Mouse (Mus musculus) lung, embryonic 16.5 days (tissue): ENCODE data around the gene Ppp2r5a. TPM values are rescaled to one million over a fixed set of nuclear protein-coding genes. Genes with fewer than 3 reads are reported as not detected.

Experiments
- ATAC-seq: fragments of 200-750 bp; cut with Nextera tagmentation; 2 replicates; pipeline ENCODE4 v1.8.0; 2017; ENCODE audit warnings: low read depth, mild to moderate bottlenecking, moderate library complexity
- H3K27ac ChIP-seq: fragments of 300-500 bp; sonication (generic); 2 replicates; pipeline ENCODE4 v1.5.1; 2014; ENCODE audit warnings: mild to moderate bottlenecking, control low read depth, low read length
- H3K27me3 ChIP-seq: fragments of 300-500 bp; sonication (generic); 2 replicates; pipeline ENCODE4 v1.6.1; 2014; ENCODE audit warnings: low read depth, low read length, mixed read lengths; ENCODE audit not compliant: control insufficient read depth, insufficient read depth
- H3K36me3 ChIP-seq: fragments of 300-500 bp; sonication (generic); 2 replicates; pipeline ENCODE4 v1.6.1; 2014; ENCODE audit warnings: low read length; ENCODE audit not compliant: control insufficient read depth, insufficient read depth
- H3K4me1 ChIP-seq: fragments of 300-500 bp; sonication (generic); replicated peaks from 2 replicates; pipeline ENCODE4 v1.6.1; 2014; ENCODE audit warnings: low read length, mixed read lengths; ENCODE audit not compliant: control insufficient read depth, insufficient read depth
- H3K4me2 ChIP-seq: fragments of 300-500 bp; sonication (generic); 2 replicates; pipeline ENCODE4 v1.6.1; 2014; ENCODE audit warnings: low read depth, low read length, control low read depth
- H3K4me3 ChIP-seq: fragments of 300-500 bp; sonication (generic); 2 replicates; pipeline ENCODE4 v1.5.1; 2014; ENCODE audit warnings: mild to moderate bottlenecking, low read length, control low read depth
- H3K9ac ChIP-seq: fragments of 300-500 bp; sonication (generic); 2 replicates; pipeline ENCODE4 v1.6.1; 2014; ENCODE audit warnings: low read length, control low read depth
- H3K9me3 ChIP-seq: fragments of 300-500 bp; sonication (generic); 2 replicates; pipeline ENCODE4 v1.6.1; 2016; ENCODE audit warnings: low read length; ENCODE audit not compliant: control insufficient read depth
- WGBS: fragments of 180-500 bp; shearing (Covaris S2); extraction: QIAGEN DNeasy Blood & Tissue Kit; methylation state at CpG from one replicate; pipeline ENCODE4 v1.1.7; 2014; 5-methylcytosine and 5-hydroxymethylcytosine counted together
- polyA plus RNA-seq: library from polyadenylated mRNA; unstranded; fragments of >200 nt; fragmentation: Nextera tagmentation; extraction: Ambion mirVana; gene quantifications from 2 replicates; pipeline ENCODE4 v1.2.1, GENCODE M21; 2015

Gene Ppp2r5a
- polyA plus RNA-seq, 1 experiment from 2014 or later, result 18.4 TPM

DNA sequence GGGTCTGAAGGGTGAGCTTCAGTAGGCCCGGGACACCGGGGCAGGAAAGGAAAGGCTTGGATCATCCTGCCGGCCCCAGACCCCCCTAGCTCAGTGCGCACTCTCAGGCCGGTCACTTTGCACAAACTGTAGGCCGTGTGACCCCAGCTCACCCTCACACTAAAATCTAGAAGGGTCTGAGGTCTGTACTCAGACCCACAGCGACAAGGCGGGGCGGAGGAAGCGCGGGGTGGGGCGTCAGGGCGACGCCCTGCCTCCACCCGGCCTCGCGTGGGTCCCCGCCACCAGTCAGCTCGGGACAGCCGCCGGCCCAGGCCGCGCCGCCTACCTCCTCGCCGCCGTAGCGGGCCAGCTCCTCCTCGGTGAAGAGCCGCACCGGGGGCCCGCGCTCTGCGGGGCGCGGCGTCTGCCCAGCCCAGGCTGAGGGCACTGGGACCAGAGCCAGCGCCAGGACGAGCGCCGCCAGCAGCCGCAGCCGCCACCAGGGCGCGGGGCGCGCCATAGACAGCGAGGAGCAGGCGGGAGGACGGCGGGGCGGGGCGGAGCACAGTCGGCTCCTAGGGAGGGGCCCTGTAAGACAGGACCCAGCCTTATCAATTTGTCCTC, 85.4 kb downstream of the Ppp2r5a start, which contains the start of gene Nenf:
Nenf (minus strand) TSS at position 604 of the 606 bp plus-strand sequence.
- Histone ChIP-seq H3K36me3 (no peaks in the 10 kb centered on the region), H3K27me3 (no peaks in the 10 kb centered on the region), H3K9me3 (no peaks in the 10 kb centered on the region), H3K9ac (peak within 1 kb of the TSS; percentile 93), H3K4me1 (peaks cover 12% of the 10 kb centered on the region), H3K4me3 (peak within 1 kb of the TSS; percentile 75), H3K27ac (peak within 1 kb of the TSS; percentile 90), H3K4me2 (peak within 1 kb of the TSS; percentile 74)
- WGBS, result under 1% methylated on average over 54 of the region's 54 CpGs
- ATAC-seq, result peak; percentile 94

DNA sequence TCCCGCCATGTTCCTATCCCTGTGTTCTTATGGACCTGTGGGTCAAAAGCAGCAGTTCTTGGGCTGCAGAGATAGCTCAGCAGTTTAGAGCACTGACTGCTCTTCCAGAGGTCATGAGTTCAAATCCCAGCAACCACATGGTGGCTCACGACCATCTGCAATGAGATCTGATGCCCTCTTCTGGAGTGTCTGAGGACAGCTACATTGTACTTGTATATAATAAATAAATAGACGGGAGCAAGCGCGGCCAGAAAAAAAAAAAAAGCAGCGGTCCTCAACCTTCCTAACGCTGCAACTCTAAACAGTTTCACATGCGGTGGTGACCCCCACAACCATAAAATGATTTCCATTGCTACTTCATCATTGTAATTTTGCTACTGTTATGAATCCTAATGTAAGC, 86.3 kb downstream of the Ppp2r5a start:
- peak overlapping the region; percentile 74 for H3K4me2 ChIP-seq
- H3K36me3 ChIP-seq, result no peaks in the 10 kb centered on the region
- H3K27ac ChIP-seq, result peak overlapping the region; percentile 90
- 66% methylated on average over 8 of the region's 8 CpGs for WGBS
- no peak for ATAC-seq
- no peaks in the 10 kb centered on the region for H3K27me3 ChIP-seq
- H3K4me1 ChIP-seq, result peaks cover 12% of the 10 kb centered on the region
- peak overlapping the region; percentile 93 for H3K9ac ChIP-seq
- peak overlapping the region; percentile 75 for H3K4me3 ChIP-seq
- no peaks in the 10 kb centered on the region for H3K9me3 ChIP-seq

DNA sequence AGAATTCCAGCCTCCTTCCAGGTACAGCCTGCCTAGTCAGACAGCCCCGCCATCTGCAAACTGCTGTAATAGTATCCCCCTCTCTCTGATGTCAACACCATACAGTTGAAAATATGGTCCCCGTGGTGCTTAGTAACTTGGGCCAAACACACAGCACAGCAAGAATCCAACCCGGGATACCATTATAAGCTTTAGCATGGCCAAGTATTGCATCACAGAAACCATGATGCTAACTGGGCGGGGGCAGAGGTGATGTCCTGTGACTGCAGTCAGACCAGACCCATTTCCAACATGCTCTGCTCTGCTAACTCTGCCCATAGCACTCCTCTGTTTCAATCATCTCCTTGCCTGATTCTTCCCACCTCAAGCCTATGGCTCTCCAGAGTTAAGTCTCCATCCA, 89.1 kb downstream of the Ppp2r5a start:
- WGBS, result 70% methylated on average over 4 of the region's 4 CpGs
- no peak for ATAC-seq
- peaks cover 10% of the 10 kb centered on the region for H3K4me1 ChIP-seq

DNA sequence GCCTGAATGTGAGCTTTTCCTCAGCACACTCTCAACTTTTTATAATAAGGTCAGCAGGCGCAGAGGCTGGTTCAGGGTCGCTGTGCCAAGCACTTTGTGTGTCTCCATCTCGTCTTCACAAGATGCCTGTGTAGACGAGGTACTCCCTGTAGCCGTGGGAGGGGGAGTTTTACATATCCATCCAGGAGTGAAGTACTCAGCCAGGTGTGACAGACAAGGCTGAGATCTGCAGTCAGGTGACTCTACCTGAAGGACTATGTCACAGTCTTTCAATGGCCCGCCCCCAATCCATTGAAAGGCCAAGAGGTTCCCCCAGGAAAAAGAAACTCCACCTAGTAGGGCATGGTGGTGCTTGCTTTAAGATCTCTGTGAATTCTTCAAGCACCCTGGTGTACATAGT, 89.9 kb downstream of the Ppp2r5a start:
- WGBS, result 55% methylated on average over 6 of the region's 6 CpGs
- no peak for ATAC-seq
- Histone ChIP-seq H3K9me3 (no peaks in the 10 kb centered on the region), H3K36me3 (peaks cover 2% of the 10 kb centered on the region; the same call in 1 of the 2 replicates), H3K27ac (peak overlapping the region; percentile 76; the same call in 1 of the 2 replicates), H3K9ac (peak overlapping the region; percentile 82), H3K4me1 (peaks cover 9% of the 10 kb centered on the region), H3K4me2 (peak overlapping the region; percentile 72), H3K27me3 (no peaks in the 10 kb centered on the region), H3K4me3 (peak overlapping the region; percentile 73)

More for the DNA sequence above, 89.1 kb downstream of the Ppp2r5a start:
- no peak overlapping the region for H3K27ac ChIP-seq
- no peaks in the 10 kb centered on the region for H3K36me3 ChIP-seq
- H3K27me3 ChIP-seq, result no peaks in the 10 kb centered on the region
- H3K9me3 ChIP-seq, result no peaks in the 10 kb centered on the region
- no peak overlapping the region for H3K4me2 ChIP-seq
- H3K9ac ChIP-seq, result no peak overlapping the region
- H3K4me3 ChIP-seq, result no peak overlapping the region

DNA sequence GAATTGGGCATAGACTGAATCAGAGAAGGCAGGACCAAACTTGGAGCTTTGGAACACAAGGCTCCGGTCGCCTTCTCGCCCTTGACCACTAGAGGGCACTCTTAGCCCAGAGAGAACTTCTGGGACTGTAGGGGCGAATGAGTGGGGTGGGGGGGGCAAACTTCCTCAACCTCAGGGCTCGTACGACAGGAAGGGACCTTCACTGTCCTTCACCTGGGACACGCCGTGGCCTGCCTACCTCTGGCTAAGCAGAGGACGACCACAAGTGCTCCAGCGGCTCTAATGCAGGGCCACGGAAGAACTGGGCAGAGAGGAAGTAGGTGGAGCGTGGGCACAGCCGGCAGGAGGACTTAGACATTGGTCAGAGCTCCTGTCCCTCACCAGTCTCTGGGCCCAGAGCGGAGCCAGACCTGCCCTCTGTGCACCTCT, 90.5 kb downstream of the Ppp2r5a start:
- H3K27me3 ChIP-seq, result no peaks in the 10 kb centered on the region
- peaks cover 9% of the 10 kb centered on the region for H3K4me1 ChIP-seq
- peak overlapping the region; percentile 76 for H3K27ac ChIP-seq
- no peaks in the 10 kb centered on the region for H3K9me3 ChIP-seq
- H3K36me3 ChIP-seq, result peaks cover 2% of the 10 kb centered on the region; the same call in 1 of the 2 replicates
- ATAC-seq, result peak; percentile 95
- peak overlapping the region; percentile 72 for H3K4me2 ChIP-seq
- H3K4me3 ChIP-seq, result peak overlapping the region; percentile 73
- H3K9ac ChIP-seq, result peak overlapping the region; percentile 82
- WGBS, result 2% methylated on average over 14 of the region's 14 CpGs

DNA sequence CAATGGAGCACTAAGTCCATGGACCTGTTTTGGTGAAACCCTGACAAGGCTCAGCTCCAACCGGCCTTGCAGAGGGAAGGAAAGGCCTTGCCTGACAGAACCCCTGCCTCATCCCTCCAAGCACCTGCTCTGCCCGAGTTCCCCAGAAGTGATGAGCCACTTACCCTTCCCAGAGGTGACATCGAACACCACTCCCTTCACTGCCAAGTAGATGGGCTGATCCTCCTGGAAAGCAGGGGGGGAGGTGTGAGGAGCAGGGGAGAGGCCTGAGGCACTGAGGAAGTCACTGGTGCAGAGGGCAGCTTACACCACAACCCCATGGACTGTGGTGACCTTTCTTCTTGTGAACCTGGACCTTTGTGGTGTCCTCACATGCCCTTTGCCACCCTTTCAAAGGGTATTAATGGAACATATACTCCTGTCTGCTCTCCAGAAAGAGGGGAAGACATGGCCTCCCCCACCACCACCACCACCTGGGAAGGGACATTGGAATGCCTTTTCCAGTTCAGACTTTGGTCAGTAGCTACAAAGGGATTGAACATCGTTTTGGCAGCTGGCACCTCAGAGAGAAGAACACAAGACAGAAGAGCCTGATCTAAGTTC, 91.7 kb downstream of the Ppp2r5a start:
- no peak for ATAC-seq
- Histone ChIP-seq H3K4me1 (peaks cover 5% of the 10 kb centered on the region), H3K27me3 (no peaks in the 10 kb centered on the region), H3K9ac (no peak overlapping the region), H3K9me3 (no peaks in the 10 kb centered on the region), H3K36me3 (peaks cover 2% of the 10 kb centered on the region; the same call in 1 of the 2 replicates), H3K4me2 (no peak overlapping the region), H3K27ac (no peak overlapping the region), H3K4me3 (no peak overlapping the region)
- WGBS, result 74% methylated on average over 4 of the region's 4 CpGs

DNA sequence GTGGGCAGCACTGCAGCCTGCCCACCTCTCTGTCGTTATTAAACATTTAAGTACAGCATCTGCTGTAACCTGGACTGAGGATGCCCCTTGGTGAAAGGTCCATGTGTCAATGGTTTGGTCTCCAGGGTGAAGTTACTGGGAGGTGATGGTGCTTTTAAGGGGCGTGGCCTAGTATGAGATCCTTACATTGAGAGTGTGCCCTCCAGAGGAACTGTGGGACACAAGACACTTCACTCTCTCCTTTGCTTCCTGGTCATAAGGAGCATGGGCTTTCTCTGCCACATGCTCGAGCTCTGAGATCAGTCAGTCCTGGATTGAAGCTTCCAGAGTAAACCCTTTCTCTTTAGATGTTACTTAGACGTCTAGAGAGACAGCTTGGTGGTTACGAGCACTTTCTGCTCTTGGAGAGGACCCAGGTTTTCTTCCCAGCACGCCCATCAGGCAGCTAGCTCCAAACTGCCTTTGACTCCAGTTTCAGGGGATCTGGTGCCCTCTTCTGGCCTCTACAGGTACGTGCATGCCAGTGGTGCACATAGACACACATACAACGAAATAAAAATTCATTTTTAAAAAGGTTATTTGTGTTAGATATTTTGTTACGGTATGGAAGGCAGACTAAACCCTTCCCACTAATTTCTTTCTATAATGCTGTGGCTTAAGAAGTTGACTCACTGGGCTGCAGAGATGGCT, 95.2 kb downstream of the Ppp2r5a start:
- 81% methylated on average over 9 of the region's 9 CpGs for WGBS
- H3K36me3 ChIP-seq, result peaks cover 2% of the 10 kb centered on the region; the same call in 1 of the 2 replicates
- no peak for ATAC-seq
- no peak overlapping the region for H3K27ac ChIP-seq
- H3K9me3 ChIP-seq, result no peaks in the 10 kb centered on the region
- no peaks in the 10 kb centered on the region for H3K27me3 ChIP-seq
- no peak overlapping the region for H3K4me3 ChIP-seq
- no peaks in the 10 kb centered on the region; the same call in 1 of the 2 replicates for H3K4me1 ChIP-seq
- no peak overlapping the region for H3K9ac ChIP-seq
- H3K4me2 ChIP-seq, result no peak overlapping the region

DNA sequence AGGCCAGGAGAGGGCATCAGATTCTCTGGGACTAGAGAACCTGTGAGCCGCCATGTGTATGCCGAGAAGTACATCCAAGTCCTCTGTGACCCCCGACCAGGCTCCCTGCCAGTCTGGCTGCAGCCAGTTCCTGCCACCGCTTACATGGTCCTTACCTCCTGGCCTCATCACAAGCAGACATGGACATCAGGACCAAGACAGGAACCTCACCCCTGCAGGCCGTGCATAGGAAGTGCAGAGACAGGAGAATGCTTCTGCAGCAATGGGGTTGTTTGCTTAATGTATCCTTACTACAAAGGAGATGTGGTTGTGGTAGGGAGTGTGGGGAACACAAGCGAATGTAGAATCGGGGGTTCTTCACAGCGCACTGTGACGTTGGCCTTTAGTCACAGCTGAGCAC, 96.8 kb downstream of the Ppp2r5a start:
- no peak overlapping the region for H3K4me3 ChIP-seq
- H3K4me1 ChIP-seq, result no peaks in the 10 kb centered on the region; the same call in 1 of the 2 replicates
- WGBS, result 85% methylated on average over 9 of the region's 9 CpGs
- no peaks in the 10 kb centered on the region for H3K9me3 ChIP-seq
- H3K27ac ChIP-seq, result no peak overlapping the region
- no peaks in the 10 kb centered on the region for H3K27me3 ChIP-seq
- H3K4me2 ChIP-seq, result no peak overlapping the region
- H3K36me3 ChIP-seq, result peaks cover 2% of the 10 kb centered on the region; the same call in 1 of the 2 replicates
- ATAC-seq, result no peak
- no peak overlapping the region for H3K9ac ChIP-seq

DNA sequence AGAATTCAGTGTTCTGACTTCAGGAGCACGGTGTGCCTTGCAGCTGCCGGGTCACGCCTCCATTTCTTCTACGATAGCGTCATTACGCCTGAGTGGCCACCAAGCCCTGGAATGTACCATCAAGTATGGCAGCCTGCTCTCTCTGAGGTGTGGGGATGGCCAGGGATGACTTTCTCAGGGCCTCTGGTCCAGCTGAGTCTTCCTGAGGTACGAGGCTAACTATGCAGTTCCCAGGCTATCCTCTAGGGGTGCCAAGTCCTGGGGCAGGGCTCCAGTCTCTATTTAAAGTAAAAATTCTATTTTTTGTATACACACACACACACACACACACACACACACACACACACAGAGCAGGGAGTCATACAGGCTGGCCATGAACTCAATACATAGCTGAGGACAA, 97.5 kb downstream of the Ppp2r5a start:
- WGBS, result 71% methylated on average over 7 of the region's 7 CpGs
- H3K4me2 ChIP-seq, result no peak overlapping the region
- H3K9me3 ChIP-seq, result no peaks in the 10 kb centered on the region
- H3K27me3 ChIP-seq, result no peaks in the 10 kb centered on the region
- H3K9ac ChIP-seq, result no peak overlapping the region
- H3K4me1 ChIP-seq, result no peaks in the 10 kb centered on the region; the same call in 1 of the 2 replicates
- no peak for ATAC-seq
- H3K27ac ChIP-seq, result no peak overlapping the region
- H3K4me3 ChIP-seq, result no peak overlapping the region
- peaks cover 2% of the 10 kb centered on the region; the same call in 1 of the 2 replicates for H3K36me3 ChIP-seq
